Mouse (Mus musculus) heart, postnatal 0 days (tissue): Measurements from ENCODE around the gene Tbx19. TPM values are rescaled to one million over a fixed set of nuclear protein-coding genes. Genes with fewer than 3 reads are reported as not detected.
A peak's percentile ranks its signal among the peaks of the same experiment; 100 is the strongest.

Experiments used
- ATAC-seq: fragments of 200-750 bp; cut with Nextera tagmentation; 2 replicates; pipeline ENCODE4 v1.8.0; 2017; ENCODE audit warnings: low read depth, moderate number of reproducible peaks, moderate library complexity; ENCODE audit not compliant: insufficient read depth
- DNase-seq: peaks from one replicate; pipeline ENCODE4 v3.0.0-alpha.2; 2016; ENCODE audit warnings: low spot score
- H3K27ac ChIP-seq: fragments of 300-500 bp; sonication (generic); 2 replicates; pipeline ENCODE4 v1.5.1; 2014; ENCODE audit warnings: low read depth, mild to moderate bottlenecking
- H3K27me3 ChIP-seq: fragments of 300-500 bp; sonication (generic); 2 replicates; pipeline ENCODE4 v1.6.1; 2014; ENCODE audit warnings: low read length, mixed read lengths; ENCODE audit not compliant: control insufficient read depth, insufficient read depth
- H3K36me3 ChIP-seq: fragments of 300-500 bp; sonication (generic); replicated peaks from 2 replicates; pipeline ENCODE4 v1.6.1; 2014; ENCODE audit warnings: low read length, mixed read lengths; ENCODE audit not compliant: control insufficient read depth, insufficient read depth
- H3K4me1 ChIP-seq: fragments of 300-500 bp; sonication (generic); 2 replicates; pipeline ENCODE4 v1.6.1; 2014; ENCODE audit warnings: antibody characterized with exemption; ENCODE audit not compliant: control insufficient read depth, insufficient read depth
- H3K4me2 ChIP-seq: fragments of 300-500 bp; sonication (generic); 2 replicates; pipeline ENCODE4 v1.6.1; 2014; ENCODE audit warnings: low read depth, mild to moderate bottlenecking, low read length, moderate library complexity
- H3K4me3 ChIP-seq: fragments of 300-500 bp; sonication (generic); 2 replicates; pipeline ENCODE4 v1.5.1; 2014; ENCODE audit warnings: low read depth, low read length
- H3K9ac ChIP-seq: fragments of 300-500 bp; sonication (generic); replicated peaks from 2 replicates; pipeline ENCODE4 v1.6.1; 2014; ENCODE audit warnings: low read depth, low read length, mixed read lengths
- H3K9me3 ChIP-seq: fragments of 300-500 bp; sonication (generic); replicated peaks from 2 replicates; pipeline ENCODE4 v1.6.1; 2016; ENCODE audit warnings: low read length; ENCODE audit not compliant: control insufficient read depth
- CTCF ChIP-seq: IDR thresholded peaks from 2 replicates; pipeline ENCODE4 v1.5.1; 2016; ENCODE audit warnings: antibody characterized with exemption, control low read depth, low read depth
- EP300 ChIP-seq: IDR thresholded peaks from 2 replicates; pipeline ENCODE4 v1.6.1; 2016; ENCODE audit warnings: antibody characterized with exemption, low read depth
- WGBS: fragments of 180-500 bp; shearing (Covaris S2); extraction: QIAGEN DNeasy Blood & Tissue Kit; methylation state at CpG from one replicate; pipeline ENCODE4 v1.1.7; 2014; 5-methylcytosine and 5-hydroxymethylcytosine counted together
- polyA plus RNA-seq: library from polyadenylated mRNA; unstranded; fragments of >200 nt; fragmentation: Nextera tagmentation; extraction: Ambion mirVana; gene quantifications from 2 replicates; pipeline ENCODE4 v1.2.1, GENCODE M21; 2015
- total RNA-seq: library from RNA; depleted of rRNA; stranded (reverse); fragments of >200 nt; gene quantifications from 2 replicates; pipeline ENCODE4 v1.2.3, GENCODE M21; 2014; ENCODE audit warnings: low replicate concordance

Gene Tbx19
- total and polyA plus RNA-seq, 2 experiments from 2014 or later, result not detected

DNA sequence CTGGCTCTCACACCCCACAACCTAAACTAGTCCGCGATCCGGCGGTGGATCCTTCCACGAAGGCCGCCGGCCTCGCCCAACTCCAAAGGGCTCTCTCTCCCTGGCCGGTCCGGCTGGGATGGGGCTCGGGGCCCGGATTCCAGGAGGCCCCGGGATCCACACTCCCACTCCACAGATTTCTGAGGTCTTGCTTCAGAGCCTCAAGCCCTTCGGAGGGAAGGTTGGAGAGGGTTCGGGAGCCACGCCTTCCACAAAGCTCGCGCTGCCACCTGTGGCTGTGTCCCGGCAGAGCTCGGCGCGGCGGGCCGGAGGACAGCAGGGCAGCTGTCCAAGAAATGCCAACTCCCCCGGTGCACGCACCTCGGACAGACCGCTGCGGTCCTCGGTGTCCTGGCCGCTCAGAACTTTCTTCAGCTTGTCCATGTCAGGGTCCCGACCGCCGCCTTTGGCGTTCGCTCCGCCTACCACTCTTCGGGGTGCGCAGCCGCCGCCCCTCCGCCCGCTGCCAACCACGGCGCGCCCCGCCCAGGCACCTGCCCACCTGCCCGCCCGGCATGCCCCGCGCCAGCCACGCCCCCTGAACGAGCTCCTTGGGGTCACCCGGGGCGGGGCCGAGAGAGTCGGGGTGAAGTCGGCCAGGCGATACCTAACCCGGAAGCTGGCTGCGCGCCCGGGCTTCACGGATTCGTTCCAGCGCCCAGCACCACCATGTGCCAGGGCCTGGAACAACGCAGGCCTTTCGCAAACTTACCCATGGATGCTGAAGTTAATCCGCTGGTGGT lies 33.5 kb upstream of the Tbx19 start, which contains the start of gene Sft2d2:
Gene Sft2d2 (minus strand): TSS at position 559 of the 782 bp plus-strand sequence.
- peak; percentile 87 for DNase-seq
- peak; percentile 85 for ATAC-seq
- no peak; the same call in 1 of the 2 replicates for TF ChIP-seq CTCF
- TF ChIP-seq EP300, result no peak
- Histone ChIP-seq H3K4me2 (peak within 1 kb of the TSS; percentile 84), H3K9me3 (no peaks in the 10 kb centered on the region), H3K4me1 (peaks cover 25% of the 10 kb centered on the region), H3K4me3 (peak within 1 kb of the TSS; percentile 82), H3K27me3 (no peaks in the 10 kb centered on the region), H3K27ac (peak within 1 kb of the TSS; percentile 86), H3K9ac (peak within 1 kb of the TSS; percentile 82), H3K36me3 (no peaks in the 10 kb centered on the region)
- under 1% methylated on average over 67 of the region's 69 CpGs for WGBS

- ATAC-seq (no peak), DNase-seq (no peak)
- Histone ChIP-seq H3K36me3 (no peaks in the 10 kb centered on the region), H3K4me2 (peak overlapping the region; percentile 84), H3K27ac (peak overlapping the region; percentile 86), H3K4me3 (peak overlapping the region; percentile 82), H3K9ac (peak overlapping the region; percentile 82), H3K27me3 (no peaks in the 10 kb centered on the region), H3K4me1 (peaks cover 25% of the 10 kb centered on the region), H3K9me3 (no peaks in the 10 kb centered on the region)
- TF ChIP-seq CTCF (no peak), EP300 (no peak)
- WGBS, result 13% methylated on average over 7 of the region's 7 CpGs
Observed at GRCm38 (mm10) chr1:165193426-165193825, 32.9 kb upstream of the Tbx19 start.

DNA sequence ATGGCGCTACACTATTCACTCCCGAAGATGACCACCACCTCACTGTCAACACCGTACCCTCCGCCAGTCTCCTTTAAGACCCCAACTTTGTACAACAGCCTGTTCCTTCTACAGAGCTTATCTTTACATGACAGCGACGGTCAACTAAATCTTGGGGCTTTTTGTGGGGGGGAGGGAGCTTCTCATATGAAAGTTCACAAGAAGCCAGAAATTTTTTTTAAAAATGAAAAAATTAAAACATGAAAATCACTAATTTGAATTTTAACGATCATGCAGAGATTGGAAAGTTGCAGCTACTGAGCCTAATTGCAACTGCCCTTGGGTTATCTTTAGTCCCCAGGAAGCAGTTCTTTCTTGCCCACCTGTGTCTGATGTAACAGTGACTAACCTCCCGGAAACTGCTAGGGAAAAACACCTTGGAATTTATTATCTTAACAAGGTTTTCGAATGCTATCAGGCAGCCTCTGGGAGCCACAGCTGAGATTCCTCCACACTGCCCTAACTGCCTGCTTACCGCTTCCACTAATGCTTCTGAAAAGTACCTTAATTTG lies 32.2 kb upstream of the Tbx19 start:
- 0 out of 2 replicates have a peak overlapping the region, but pooled peaks have one; percentile 82 for H3K9ac ChIP-seq

DNA sequence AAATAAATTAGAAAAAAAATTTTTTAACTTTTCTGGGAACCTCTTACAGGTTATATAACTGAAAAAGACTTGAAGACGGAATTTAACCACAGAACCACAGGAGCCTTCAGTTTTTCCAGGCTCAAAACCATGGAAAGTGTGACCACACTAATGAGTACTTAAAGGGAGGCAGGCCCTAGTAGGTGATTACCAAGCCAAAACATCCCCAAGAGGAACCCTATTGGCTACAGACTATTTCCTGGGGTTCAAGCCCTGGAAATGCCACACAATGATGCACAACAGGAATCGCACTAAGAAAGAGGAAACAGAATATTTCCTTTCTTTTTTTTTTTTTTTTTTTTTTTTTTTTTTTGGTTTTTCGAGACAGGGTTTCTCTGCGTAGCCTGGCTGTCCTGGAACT lies 31.5 kb upstream of the Tbx19 start:
- DNase-seq, result no peak
- Histone ChIP-seq H3K9me3 (no peaks in the 10 kb centered on the region), H3K4me3 (peak overlapping the region; percentile 16; the same call in 1 of the 2 replicates), H3K36me3 (no peaks in the 10 kb centered on the region; the same call in 1 of the 2 replicates), H3K27ac (peak overlapping the region; percentile 78), H3K27me3 (no peaks in the 10 kb centered on the region), H3K4me2 (peak overlapping the region; percentile 47), H3K4me1 (peaks cover 25% of the 10 kb centered on the region), H3K9ac (peak overlapping the region; percentile 33; the same call in 1 of the 2 replicates)
- TF ChIP-seq CTCF (no peak), EP300 (no peak)
- WGBS, result 66% methylated on average over 4 of the region's 4 CpGs
- no peak for ATAC-seq

More for the DNA sequence above, 32.2 kb upstream of the Tbx19 start:
- 45% methylated on average over 10 of the region's 10 CpGs for WGBS
- TF ChIP-seq CTCF (no peak), EP300 (no peak)
- peaks cover 25% of the 10 kb centered on the region for H3K4me1 ChIP-seq
- no peaks in the 10 kb centered on the region for H3K9me3 ChIP-seq
- ATAC-seq (no peak), DNase-seq (no peak)
- peak overlapping the region; percentile 84 for H3K4me2 ChIP-seq
- peak overlapping the region; percentile 86 for H3K27ac ChIP-seq
- no peaks in the 10 kb centered on the region for H3K36me3 ChIP-seq
- H3K27me3 ChIP-seq, result no peaks in the 10 kb centered on the region
- peak overlapping the region; percentile 82 for H3K4me3 ChIP-seq

DNA sequence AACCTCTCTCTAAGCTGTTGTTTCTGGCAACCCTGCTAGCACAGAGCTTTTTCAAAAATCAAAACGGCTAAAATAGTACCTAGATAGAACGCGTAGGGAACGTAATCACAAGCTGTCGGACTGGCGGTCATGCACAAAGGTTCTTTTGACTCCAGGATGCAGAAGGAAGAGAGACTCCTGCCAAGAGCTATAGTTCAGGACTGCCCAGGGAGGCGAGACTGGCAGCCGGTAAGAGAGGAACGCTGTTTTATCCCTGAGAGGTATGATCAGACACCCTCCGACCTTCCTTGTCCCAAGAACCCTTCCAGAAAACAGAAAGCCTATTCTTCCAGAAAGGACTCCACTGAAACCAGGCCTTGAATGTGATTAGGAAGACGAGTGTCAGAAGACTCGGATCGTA lies 31.0 kb upstream of the Tbx19 start:
- peak; percentile 41 for DNase-seq
- Histone ChIP-seq H3K4me1 (peaks cover 25% of the 10 kb centered on the region), H3K4me2 (peak overlapping the region; percentile 47)

More for the DNA sequence above, 31.0 kb upstream of the Tbx19 start:
- Histone ChIP-seq H3K4me3 (peak overlapping the region; percentile 16), H3K36me3 (peaks cover 2% of the 10 kb centered on the region; the same call in 1 of the 2 replicates), H3K27me3 (no peaks in the 10 kb centered on the region), H3K9me3 (no peaks in the 10 kb centered on the region), H3K9ac (peak overlapping the region; percentile 33; the same call in 1 of the 2 replicates), H3K27ac (peak overlapping the region; percentile 78)
- no peak for ATAC-seq
- WGBS, result 30% methylated on average over 13 of the region's 13 CpGs
- TF ChIP-seq EP300 (no peak), CTCF (no peak)
